8 mouse cellular contexts compared by ENCODE assay signal in genomic region chr1:93342648-93343503, GRCm38 (mm10). TPM values are rescaled to one million over a fixed set of nuclear protein-coding genes. Genes with fewer than 3 reads are reported as not detected.
A peak's percentile ranks its signal among the peaks of the same experiment; 100 is the strongest.
DNase-seq lines count a peak whose midpoint lies in the region; ATAC-seq and TF ChIP-seq lines count a peak whose summit lies in the region.

TSS of gene Ppp1r7 (plus strand) at chr1:93342854.
TSS of gene Pask (minus strand) at chr1:93343482.

- DNase-seq in Patski (ENCODE audit: low read depth, low spot score), result peak; percentile 80
- DNase-seq in cerebellum, postnatal 14 days, result peak; percentile 95 to 96
- DNase-seq in frontal cortex, postnatal 14 days (ENCODE audit: low spot score in 2 of 2), result peak; percentile 91 to 94
- peak; percentile 84 to 86 for DNase-seq in layer of hippocampus, postnatal 25 days (ENCODE audit: extremely low spot score in 1 of 2, low spot score in 1 of 2)
- DNase-seq in lung, postnatal 25 days (ENCODE audit: low spot score), result peak; percentile 97
- peak; percentile 98 for DNase-seq in retina, embryonic 14.5 days (ENCODE audit: low spot score)
- DNase-seq in thymus, postnatal 4 days, result peak; percentile 93

- H3K4me1 ChIP-seq in hindbrain, embryonic 13.5 days (replicated peaks), result peaks cover 25% of the 10 kb centered on the region

- peak within 1 kb of the TSS; percentile 90 for H3K4me2 ChIP-seq in hindbrain, embryonic 13.5 days

- peak; percentile 88 for ATAC-seq in Patski
- peak; percentile 96 for ATAC-seq in hindbrain, embryonic 13.5 days (ENCODE audit: low FRiP score)

- no peak for TF ChIP-seq CTCF in Patski (IDR thresholded peaks at IDR 0.05)

- in situ Hi-C loops in Patski (cut with MboI; ENCODE audit: low pct_unique_long_range_greater_than_20kb), result no loop called here

- WGBS in hindbrain, embryonic 13.5 days, result under 1% methylated on average over 63 of the region's 63 CpGs

- POLR2A ChIA-PET in Patski (lab: Charles Lee), result no interaction called here

- H3K4me3 ChIP-seq in hindbrain, embryonic 13.5 days, result peak within 1 kb of the TSS; percentile 87

- CTCF ChIA-PET in Patski (lab: Charles Lee), result interaction anchor here (0.8 to 2.3 kb wide), 4 partner anchors 9 to 214 kb away, joined by 3 to 11 read pairs (median 4); no protein-coding TSS in a partner anchor

- H3K9ac ChIP-seq in hindbrain, embryonic 13.5 days, result peak within 1 kb of the TSS; percentile 85

- peaks cover 18% of the 10 kb centered on the region for H3K36me3 ChIP-seq in hindbrain, embryonic 13.5 days

- peak within 1 kb of the TSS; percentile 81 for H3K27ac ChIP-seq in hindbrain, embryonic 13.5 days

- no peaks in the 10 kb centered on the region for H3K27me3 ChIP-seq in Patski
- no peaks in the 10 kb centered on the region for H3K27me3 ChIP-seq in hindbrain, embryonic 13.5 days

- H3K9me3 ChIP-seq in hindbrain, embryonic 13.5 days, result no peaks in the 10 kb centered on the region

RNA-seq across cellular contexts. Expression of gene Ppp1r7, which starts in this region (rescaled TPM):
- 50.0 TPM for polyA plus RNA-seq in Patski (2021)
- polyA plus RNA-seq in hindbrain, embryonic 13.5 days (2015; fragmentation: Nextera tagmentation; extraction: Ambion mirVana), result 50.0 and 57.5 TPM in 2 replicates
- total RNA-seq in layer of hippocampus, postnatal 25 days (2021), result 10 to 100 TPM; 68.2 to 75.4 TPM

RNA-seq across cellular contexts. Expression of gene Pask, which starts in this region (rescaled TPM):
- polyA plus RNA-seq in Patski (2021), result 12.0 TPM
- polyA plus RNA-seq in hindbrain, embryonic 13.5 days (2015; fragmentation: Nextera tagmentation; extraction: Ambion mirVana), result 6.5 and 7.0 TPM in 2 replicates
- 1 to 10 TPM; 2.8 to 3.0 TPM for total RNA-seq in layer of hippocampus, postnatal 25 days (2021)

Comparison
In these comparisons a context has a peak if more than half of its experiments do, and no peak if none do; other contexts are left out.
1. Peak in every context shown above with its lines: DNase-seq, ATAC-seq, H3K4me3 ChIP-seq and H3K27ac ChIP-seq.